Mouse (Mus musculus): ENCODE measurements at regions not wholly inside any gene's neighbourhood (a gene's known extent, or its start where the extent isn't known, plus 50 kb on each side); places are given as distances from the start of the nearest gene placed in this dataset.

- no peak for DNase-seq (ENCODE audit: low read depth)
Measured at GRCm38 (mm10) chr3:41857446-41857845, 115.0 kb downstream of the D3Ertd751e start.

- DNase-seq (ENCODE audit: low read depth), result peak; percentile 41
Measured at GRCm38 (mm10) chr3:41862674-41863073, 120.3 kb downstream of the D3Ertd751e start.

- DNase-seq (ENCODE audit: low read depth), result no peak
Measured at GRCm38 (mm10) chr3:41908952-41909351, 166.5 kb downstream of the D3Ertd751e start.

GRCm38 (mm10) chr3:41913190-41913589, 170.8 kb downstream of the D3Ertd751e start:
- DNase-seq (ENCODE audit: low read depth), result no peak

- DNase-seq (ENCODE audit: low read depth), result peak; percentile 1
Measured at GRCm38 (mm10) chr3:41939843-41940242, 197.4 kb downstream of the D3Ertd751e start.

GRCm38 (mm10) chr3:41942964-41943363, 200.6 kb downstream of the D3Ertd751e start:
- peak; percentile 3 for DNase-seq (ENCODE audit: low read depth)

- no peak for DNase-seq (ENCODE audit: low read depth)
Measured at GRCm38 (mm10) chr3:41949404-41949803, 207.0 kb downstream of the D3Ertd751e start.

- peak; percentile 3 for DNase-seq (ENCODE audit: low read depth)
Measured at GRCm38 (mm10) chr3:41957385-41957784, 215.0 kb downstream of the D3Ertd751e start.

GRCm38 (mm10) chr3:41960209-41960608, 217.8 kb downstream of the D3Ertd751e start:
- DNase-seq (ENCODE audit: low read depth), result no peak

- no peak for DNase-seq (ENCODE audit: low read depth)
Measured at GRCm38 (mm10) chr3:41962923-41963322, 220.5 kb downstream of the D3Ertd751e start.

- no peak for DNase-seq (ENCODE audit: low read depth)
Measured at GRCm38 (mm10) chr3:42006672-42007265, 264.4 kb downstream of the D3Ertd751e start.

- DNase-seq (ENCODE audit: low read depth), result no peak
Measured at GRCm38 (mm10) chr3:42023187-42023586, 280.8 kb downstream of the D3Ertd751e start.

- DNase-seq (ENCODE audit: low read depth), result no peak
Measured at GRCm38 (mm10) chr3:42039632-42040031, 297.2 kb downstream of the D3Ertd751e start.

GRCm38 (mm10) chr3:42040270-42040812, 297.9 kb downstream of the D3Ertd751e start:
- no peak for DNase-seq (ENCODE audit: low read depth)

GRCm38 (mm10) chr3:42040959-42041358, 298.5 kb downstream of the D3Ertd751e start:
- no peak for DNase-seq (ENCODE audit: low read depth)

GRCm38 (mm10) chr3:42057286-42057868, 315.0 kb downstream of the D3Ertd751e start:
- DNase-seq (ENCODE audit: low read depth), result no peak

- DNase-seq (ENCODE audit: low read depth), result no peak
Measured at GRCm38 (mm10) chr3:42065093-42065935, 322.9 kb downstream of the D3Ertd751e start.

GRCm38 (mm10) chr3:42065962-42066361, 323.6 kb downstream of the D3Ertd751e start:
- DNase-seq (ENCODE audit: low read depth), result no peak

- no peak for DNase-seq (ENCODE audit: low read depth)
Measured at GRCm38 (mm10) chr3:42067036-42067435, 324.6 kb downstream of the D3Ertd751e start.

GRCm38 (mm10) chr3:42074532-42075287, 332.3 kb downstream of the D3Ertd751e start:
- peak; percentile 48 for DNase-seq (ENCODE audit: low read depth)

GRCm38 (mm10) chr3:42110976-42111847, 368.8 kb downstream of the D3Ertd751e start:
- DNase-seq (ENCODE audit: low read depth), result peak; percentile 57

Measured in 416B (cell line).